Mouse (Mus musculus): ENCODE results near the gene Igsf21. TPM values are rescaled to one million over a fixed set of nuclear protein-coding genes. Genes with fewer than 3 reads are reported as not detected.

Gene Igsf21
- polyA plus RNA-seq, 1 experiment from 2014 or later = 1.00 TPM

- WGBS = 59% methylated on average over 8 of the region's 8 CpGs
Measured at GRCm38 (mm10) chr4:140187404-140188145, 59.0 kb downstream of the Igsf21 start.

GRCm38 (mm10) chr4:140179576-140179975 is 67.0 kb downstream of the Igsf21 start:
- no peak overlapping the region for H3K27ac ChIP-seq
- H3K4me1 ChIP-seq = no peaks in the 10 kb centered on the region
- no peaks in the 10 kb centered on the region for H3K36me3 ChIP-seq
- no peak overlapping the region for H3K4me3 ChIP-seq
- no peaks in the 10 kb centered on the region for H3K27me3 ChIP-seq
- no peak overlapping the region for H3K9ac ChIP-seq
- H3K9me3 ChIP-seq = no peaks in the 10 kb centered on the region
- WGBS = 55% methylated on average over 6 of the region's 6 CpGs
- ATAC-seq (ENCODE audit: insufficient number of reproducible peaks, insufficient read depth, low FRiP score, low TSS enrichment, low read depth) = no peak
- no peak overlapping the region for H3K4me2 ChIP-seq

More at GRCm38 (mm10) chr4:140187404-140188145, 59.0 kb downstream of the Igsf21 start:
- Histone ChIP-seq H3K9ac (no peak overlapping the region), H3K4me1 (0 out of 2 replicates have a peak, but pooled peaks cover 5% of the 10 kb centered on the region), H3K36me3 (no peaks in the 10 kb centered on the region), H3K9me3 (no peaks in the 10 kb centered on the region), H3K27ac (no peak overlapping the region), H3K27me3 (0 out of 2 replicates have a peak, but pooled peaks cover 7% of the 10 kb centered on the region), H3K4me3 (no peak overlapping the region), H3K4me2 (no peak overlapping the region)
- no peak for ATAC-seq (ENCODE audit: insufficient number of reproducible peaks, insufficient read depth, low FRiP score, low TSS enrichment, low read depth)

GRCm38 (mm10) chr4:140177055-140177454 is 69.5 kb downstream of the Igsf21 start:
- no peaks in the 10 kb centered on the region for H3K4me1 ChIP-seq
- H3K27ac ChIP-seq = no peak overlapping the region
- H3K4me3 ChIP-seq = no peak overlapping the region
- ATAC-seq (ENCODE audit: insufficient number of reproducible peaks, insufficient read depth, low FRiP score, low TSS enrichment, low read depth) = no peak
- H3K27me3 ChIP-seq = no peaks in the 10 kb centered on the region; the same call in 1 of the 2 replicates
- H3K9me3 ChIP-seq = no peaks in the 10 kb centered on the region
- H3K4me2 ChIP-seq = no peak overlapping the region
- H3K36me3 ChIP-seq = no peaks in the 10 kb centered on the region
- 91% methylated on average over 6 of the region's 6 CpGs for WGBS
- no peak overlapping the region for H3K9ac ChIP-seq

- peaks cover 5% of the 10 kb centered on the region; the same call in 1 of the 2 replicates for H3K27me3 ChIP-seq
- no peaks in the 10 kb centered on the region for H3K36me3 ChIP-seq
- no peaks in the 10 kb centered on the region for H3K4me1 ChIP-seq
- no peak overlapping the region for H3K27ac ChIP-seq
- H3K4me3 ChIP-seq = no peak overlapping the region
- H3K9me3 ChIP-seq = no peaks in the 10 kb centered on the region
- no peak for ATAC-seq (ENCODE audit: insufficient number of reproducible peaks, insufficient read depth, low FRiP score, low TSS enrichment, low read depth)
- no peak overlapping the region for H3K4me2 ChIP-seq
- WGBS = 27% methylated on average over 13 of the region's 13 CpGs
- H3K9ac ChIP-seq = no peak overlapping the region
Measured at GRCm38 (mm10) chr4:140173746-140174399, 72.7 kb downstream of the Igsf21 start.

- H3K4me2 ChIP-seq = no peak overlapping the region
- H3K9me3 ChIP-seq = no peaks in the 10 kb centered on the region
- ATAC-seq (ENCODE audit: insufficient number of reproducible peaks, insufficient read depth, low FRiP score, low TSS enrichment, low read depth) = no peak
- H3K27ac ChIP-seq = no peak overlapping the region
- H3K9ac ChIP-seq = no peak overlapping the region
- no peak overlapping the region for H3K4me3 ChIP-seq
- H3K4me1 ChIP-seq = no peaks in the 10 kb centered on the region
- H3K27me3 ChIP-seq = peaks cover 5% of the 10 kb centered on the region; the same call in 1 of the 2 replicates
- 61% methylated on average over 12 of the region's 12 CpGs for WGBS
- no peaks in the 10 kb centered on the region for H3K36me3 ChIP-seq
Measured at GRCm38 (mm10) chr4:140173084-140173483, 73.5 kb downstream of the Igsf21 start.

GRCm38 (mm10) chr4:140171917-140172316 is 74.7 kb downstream of the Igsf21 start:
- WGBS = 62% methylated on average over 1 of the region's 1 CpGs
- Histone ChIP-seq H3K36me3 (no peaks in the 10 kb centered on the region), H3K4me1 (no peaks in the 10 kb centered on the region), H3K9me3 (no peaks in the 10 kb centered on the region), H3K4me3 (no peak overlapping the region), H3K4me2 (no peak overlapping the region), H3K9ac (no peak overlapping the region), H3K27me3 (peaks cover 5% of the 10 kb centered on the region; the same call in 1 of the 2 replicates), H3K27ac (no peak overlapping the region)
- no peak for ATAC-seq (ENCODE audit: insufficient number of reproducible peaks, insufficient read depth, low FRiP score, low TSS enrichment, low read depth)

GRCm38 (mm10) chr4:140171189-140171588 is 75.4 kb downstream of the Igsf21 start:
- Histone ChIP-seq H3K36me3 (no peaks in the 10 kb centered on the region), H3K4me3 (no peak overlapping the region), H3K9ac (no peak overlapping the region), H3K4me2 (no peak overlapping the region), H3K9me3 (no peaks in the 10 kb centered on the region), H3K27me3 (peaks cover 5% of the 10 kb centered on the region; the same call in 1 of the 2 replicates), H3K4me1 (no peaks in the 10 kb centered on the region), H3K27ac (no peak overlapping the region)
- ATAC-seq (ENCODE audit: insufficient number of reproducible peaks, insufficient read depth, low FRiP score, low TSS enrichment, low read depth) = no peak

GRCm38 (mm10) chr4:140165851-140166250 is 80.7 kb downstream of the Igsf21 start:
- no peak overlapping the region for H3K4me3 ChIP-seq
- no peaks in the 10 kb centered on the region for H3K27me3 ChIP-seq
- no peaks in the 10 kb centered on the region for H3K36me3 ChIP-seq
- no peaks in the 10 kb centered on the region for H3K9me3 ChIP-seq
- no peak for ATAC-seq (ENCODE audit: insufficient number of reproducible peaks, insufficient read depth, low FRiP score, low TSS enrichment, low read depth)
- H3K4me2 ChIP-seq = no peak overlapping the region
- 76% methylated on average over 7 of the region's 7 CpGs for WGBS
- H3K4me1 ChIP-seq = no peaks in the 10 kb centered on the region
- no peak overlapping the region for H3K9ac ChIP-seq
- H3K27ac ChIP-seq = no peak overlapping the region

- H3K4me1 ChIP-seq = no peaks in the 10 kb centered on the region
Measured at GRCm38 (mm10) chr4:140164662-140165061, 81.9 kb downstream of the Igsf21 start.

GRCm38 (mm10) chr4:140159617-140160016 is 87.0 kb downstream of the Igsf21 start:
- Histone ChIP-seq H3K9me3 (no peaks in the 10 kb centered on the region), H3K27ac (no peak overlapping the region), H3K36me3 (no peaks in the 10 kb centered on the region), H3K4me2 (no peak overlapping the region), H3K4me3 (no peak overlapping the region), H3K4me1 (no peaks in the 10 kb centered on the region; the same call in 1 of the 2 replicates), H3K9ac (no peak overlapping the region), H3K27me3 (no peaks in the 10 kb centered on the region)
- ATAC-seq (ENCODE audit: insufficient number of reproducible peaks, insufficient read depth, low FRiP score, low TSS enrichment, low read depth) = no peak
- 24% methylated on average over 3 of the region's 3 CpGs for WGBS

More at GRCm38 (mm10) chr4:140164662-140165061, 81.9 kb downstream of the Igsf21 start:
- no peak overlapping the region for H3K4me2 ChIP-seq
- no peak overlapping the region for H3K27ac ChIP-seq
- H3K27me3 ChIP-seq = no peaks in the 10 kb centered on the region
- no peak overlapping the region for H3K9ac ChIP-seq
- no peaks in the 10 kb centered on the region for H3K36me3 ChIP-seq
- WGBS = 85% methylated on average over 9 of the region's 9 CpGs
- no peaks in the 10 kb centered on the region for H3K9me3 ChIP-seq
- H3K4me3 ChIP-seq = no peak overlapping the region
- no peak for ATAC-seq (ENCODE audit: insufficient number of reproducible peaks, insufficient read depth, low FRiP score, low TSS enrichment, low read depth)

GRCm38 (mm10) chr4:140154899-140155463 is 91.6 kb downstream of the Igsf21 start:
- Histone ChIP-seq H3K9me3 (no peaks in the 10 kb centered on the region), H3K4me1 (no peaks in the 10 kb centered on the region; the same call in 1 of the 2 replicates), H3K27ac (no peak overlapping the region), H3K36me3 (no peaks in the 10 kb centered on the region), H3K4me2 (no peak overlapping the region), H3K27me3 (no peaks in the 10 kb centered on the region), H3K4me3 (no peak overlapping the region), H3K9ac (no peak overlapping the region)
- WGBS = 63% methylated on average over 5 of the region's 5 CpGs
- no peak for ATAC-seq (ENCODE audit: insufficient number of reproducible peaks, insufficient read depth, low FRiP score, low TSS enrichment, low read depth)

Measured in embryonic facial prominence, embryonic 13.5 days (tissue).